Mouse (Mus musculus) adrenal gland (tissue): ENCODE measurements around the gene Entpd7.

Source experiments
- intact Hi-C: fragments of 180-260 bp; cut with DNase I; formaldehyde crosslinking; loops from one replicate; pipeline ENCODE4 v1.15.1; 2025

Entpd7 gene

GRCm38 (mm10) chr19:43720061-43720460, 30.6 kb downstream of the Entpd7 start:
- intact Hi-C loops: no loop called here

DNA sequence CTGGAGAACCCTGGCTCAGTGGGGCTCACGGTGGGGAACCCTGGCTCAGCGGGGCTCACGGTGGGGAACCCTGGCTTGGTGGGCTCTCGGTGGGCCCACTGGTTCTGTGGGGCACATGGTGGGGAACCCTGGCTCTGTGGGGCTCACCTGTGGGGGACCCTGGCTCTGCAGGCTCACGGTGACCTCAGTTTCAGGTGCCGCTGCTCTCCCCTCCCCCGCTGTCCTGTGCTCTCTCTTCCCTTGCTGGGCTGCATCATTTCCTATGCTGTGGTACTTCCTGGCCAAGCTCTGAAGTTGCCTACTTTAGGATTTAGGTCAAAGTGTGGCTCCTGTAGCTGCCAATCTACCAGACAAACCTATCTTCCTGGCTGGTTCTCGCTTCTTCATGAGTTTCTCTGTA, 33.4 kb downstream of the Entpd7 start:
- intact Hi-C loops: no loop called here

DNA sequence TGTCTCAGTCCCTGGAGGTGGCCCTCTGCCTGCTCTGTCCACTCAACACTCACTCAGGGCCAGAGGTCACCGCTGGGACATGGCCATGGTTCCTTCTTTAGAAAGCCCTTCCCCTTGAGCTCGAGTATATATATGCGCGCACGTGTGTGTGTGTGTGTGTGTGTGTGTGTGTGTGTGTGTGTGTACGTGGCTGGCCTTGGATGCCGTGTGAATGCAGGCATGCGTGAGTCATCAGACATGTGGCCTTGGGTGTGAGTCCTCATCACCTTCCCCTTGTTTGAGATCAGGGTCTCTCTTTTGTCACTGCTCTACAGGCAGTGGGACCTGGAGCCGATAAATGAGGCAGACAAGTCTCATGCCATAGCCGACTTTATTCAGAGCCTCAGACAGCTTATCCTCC, 34.0 kb downstream of the Entpd7 start:
- intact Hi-C loops: no loop called here

- intact Hi-C loops: no loop called here
Observed at GRCm38 (mm10) chr19:43724194-43724593, 34.7 kb downstream of the Entpd7 start.

- intact Hi-C loops: no loop called here
Observed at GRCm38 (mm10) chr19:43724821-43725220, 35.3 kb downstream of the Entpd7 start.

DNA sequence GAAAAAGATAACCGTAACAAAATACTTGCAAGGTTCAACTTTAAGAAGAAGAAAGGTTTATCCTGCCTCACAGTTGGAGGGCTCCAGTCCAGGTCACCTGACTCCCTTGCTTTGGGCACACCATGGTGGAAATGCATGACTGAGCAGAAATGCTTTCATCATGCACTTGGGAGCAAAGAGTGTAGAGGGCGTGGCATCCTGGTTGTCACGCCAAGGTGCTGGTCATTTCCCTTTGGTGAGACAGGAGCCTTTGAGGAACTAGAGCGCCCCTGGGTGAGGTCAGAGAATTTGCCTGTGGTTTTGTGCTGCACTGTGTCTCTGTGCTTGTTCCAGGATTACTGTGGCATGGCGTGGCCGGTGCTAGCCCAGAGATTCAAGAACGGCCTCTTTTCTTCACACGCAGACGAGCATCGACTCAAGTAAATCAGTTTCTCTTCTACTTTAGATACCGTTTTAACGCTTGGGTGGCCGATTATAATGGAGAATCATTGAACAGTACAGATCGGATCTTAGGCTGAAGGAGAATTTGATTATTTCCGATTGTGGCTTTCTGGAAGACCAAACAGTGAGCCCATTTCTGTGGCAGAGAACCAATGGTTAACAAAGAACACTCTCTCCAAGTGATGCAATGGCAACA, 37.2 kb downstream of the Entpd7 start:
- intact Hi-C loops: no loop called here

- intact Hi-C loops: no loop called here
Observed at GRCm38 (mm10) chr19:43729296-43730036, 40.0 kb downstream of the Entpd7 start.

GRCm38 (mm10) chr19:43730037-43730428, 40.6 kb downstream of the Entpd7 start:
- intact Hi-C loops: no loop called here

GRCm38 (mm10) chr19:43731157-43731556, 41.7 kb downstream of the Entpd7 start:
- intact Hi-C loops: no loop called here

- intact Hi-C loops: no loop called here
Observed at GRCm38 (mm10) chr19:43738409-43738808, 48.9 kb downstream of the Entpd7 start.

DNA sequence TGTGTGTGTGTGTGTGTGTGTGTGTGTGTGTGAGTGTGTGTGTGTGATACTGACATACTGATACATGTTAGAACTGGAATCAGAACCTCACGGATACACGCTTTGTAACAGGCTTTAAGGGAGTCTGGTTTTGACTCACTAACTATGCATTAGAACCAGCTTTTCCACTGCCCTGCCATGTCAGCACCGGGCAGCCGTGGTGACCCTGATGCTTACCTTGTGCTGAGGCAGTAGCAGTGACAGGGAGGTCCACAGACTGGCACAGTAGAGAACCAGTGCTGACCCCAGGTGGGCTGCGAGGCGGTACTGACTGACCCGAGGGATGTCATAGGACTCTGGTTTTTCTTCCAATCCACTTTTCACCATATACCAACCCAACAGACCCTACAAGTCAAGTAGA, 53.9 kb downstream of the Entpd7 start:
- intact Hi-C loops: no loop called here

DNA sequence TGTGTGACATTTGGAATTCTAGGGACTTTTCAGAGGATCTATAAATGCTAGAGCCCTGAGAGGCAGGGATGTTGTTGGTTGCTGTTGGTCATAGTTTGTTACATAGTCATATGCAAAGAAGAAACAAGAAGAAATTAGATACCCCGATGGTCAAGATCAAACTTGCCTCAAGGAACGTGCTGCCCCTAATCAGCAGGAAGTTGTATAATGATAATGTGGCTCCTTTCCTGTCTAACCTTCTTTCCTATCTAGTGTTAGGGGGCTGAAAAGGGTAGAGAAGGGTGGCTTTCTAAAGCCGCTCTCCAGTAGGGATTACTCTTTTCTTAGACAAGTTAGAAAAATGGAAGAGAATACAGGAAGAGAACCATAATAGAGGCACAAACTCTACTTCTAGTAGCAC, 56.3 kb downstream of the Entpd7 start:
- intact Hi-C loops: no loop called here

DNA sequence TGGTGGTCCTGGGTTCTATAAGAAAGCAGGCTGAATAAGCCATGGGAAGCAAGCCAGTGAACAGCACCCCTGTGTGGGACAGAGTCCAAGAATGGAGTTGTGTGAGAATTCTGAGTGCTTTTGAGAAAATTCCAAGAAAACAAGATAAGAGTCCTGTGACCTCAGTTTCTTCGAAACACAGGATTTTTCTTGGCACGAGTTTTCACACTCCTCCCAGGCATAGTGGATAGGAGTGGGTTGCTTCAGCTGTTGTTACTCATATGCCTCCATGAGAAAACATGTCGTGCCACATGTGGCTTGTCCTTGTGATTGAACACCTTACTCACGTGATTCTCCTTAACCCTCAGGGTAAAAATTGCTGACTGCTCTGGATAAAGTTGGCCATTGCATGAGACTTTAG, 58.4 kb downstream of the Entpd7 start:
- intact Hi-C loops: no loop called here

GRCm38 (mm10) chr19:43750008-43750407, 60.5 kb downstream of the Entpd7 start:
- intact Hi-C loops: loop anchor here (5.0 to 10.0 kb wide), 3 partner anchors 73 to 225 kb away; partner anchors contain the start of gene Got1

DNA sequence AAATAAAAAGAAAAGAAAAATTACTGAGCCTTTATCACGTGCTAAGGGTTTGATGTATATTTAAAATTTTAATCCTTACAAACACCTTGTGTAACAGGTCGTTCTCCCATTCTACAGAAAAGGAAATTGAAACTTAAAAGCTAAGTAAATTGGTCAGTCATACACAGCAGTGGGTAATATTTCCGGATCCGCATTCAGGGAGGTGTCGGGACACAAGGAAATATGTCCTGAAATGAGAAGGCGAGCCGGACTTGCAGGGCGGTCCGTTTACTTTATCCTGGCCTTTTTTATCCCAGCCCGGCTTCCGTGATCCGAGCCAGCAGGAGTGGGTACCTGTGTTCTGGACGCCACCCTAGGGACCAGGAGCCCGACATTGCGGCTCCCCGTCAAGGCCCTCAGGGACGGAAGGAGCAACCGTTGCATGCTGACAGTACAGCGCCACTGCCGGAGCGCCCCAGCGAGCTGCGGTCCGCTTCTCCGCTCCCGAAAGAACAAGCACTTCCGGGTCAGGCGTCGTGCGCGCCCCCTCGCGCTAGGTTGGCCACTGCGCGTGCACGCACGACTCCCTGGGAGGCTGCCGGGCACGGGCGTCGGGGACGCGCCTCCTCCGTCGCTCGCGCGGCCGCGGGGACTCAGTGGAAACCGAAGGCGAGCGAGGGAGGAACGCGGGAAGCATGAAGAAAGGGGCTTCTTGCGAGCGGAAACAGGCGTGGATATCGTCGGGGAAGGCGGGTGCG, 63.2 kb downstream of the Entpd7 start, which contains the start of the genes Cutc and Cox15:
Gene Cutc, plus strand, starts transcription at position 508 of the 737 bp plus-strand sequence.
Gene Cox15, minus strand, starts transcription at position 512 of the 737 bp plus-strand sequence.
- intact Hi-C loops: loop anchor here (5.0 to 10.0 kb wide), 3 partner anchors 75 to 228 kb away; partner anchors contain the start of gene Got1

GRCm38 (mm10) chr19:43753226-43753835, 63.9 kb downstream of the Entpd7 start:
- intact Hi-C loops: loop anchor here (5.0 to 10.0 kb wide), 3 partner anchors 76 to 229 kb away; partner anchors contain the start of gene Got1

DNA sequence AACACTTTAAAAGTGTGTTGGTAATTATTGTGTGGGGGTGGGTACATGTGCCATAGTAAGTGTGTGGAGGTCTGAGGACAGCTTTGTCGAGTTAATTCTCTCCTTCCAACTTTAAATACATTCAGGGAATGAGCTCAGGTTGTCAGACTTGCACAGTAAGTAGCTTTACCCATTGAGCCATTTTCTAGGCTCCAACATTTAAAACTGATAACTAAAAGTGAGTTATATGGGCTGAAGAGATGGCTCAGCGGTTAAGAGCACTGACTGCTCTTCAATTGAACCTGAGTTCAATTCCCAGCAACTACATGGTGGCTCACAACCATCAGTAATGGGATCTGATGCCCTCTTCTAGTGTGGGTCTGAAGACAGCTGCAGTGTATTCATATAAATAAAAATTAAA, 64.8 kb downstream of the Entpd7 start:
- intact Hi-C loops: loop anchor here (5.0 to 10.0 kb wide), 3 partner anchors 77 to 229 kb away; partner anchors contain the start of gene Got1

DNA sequence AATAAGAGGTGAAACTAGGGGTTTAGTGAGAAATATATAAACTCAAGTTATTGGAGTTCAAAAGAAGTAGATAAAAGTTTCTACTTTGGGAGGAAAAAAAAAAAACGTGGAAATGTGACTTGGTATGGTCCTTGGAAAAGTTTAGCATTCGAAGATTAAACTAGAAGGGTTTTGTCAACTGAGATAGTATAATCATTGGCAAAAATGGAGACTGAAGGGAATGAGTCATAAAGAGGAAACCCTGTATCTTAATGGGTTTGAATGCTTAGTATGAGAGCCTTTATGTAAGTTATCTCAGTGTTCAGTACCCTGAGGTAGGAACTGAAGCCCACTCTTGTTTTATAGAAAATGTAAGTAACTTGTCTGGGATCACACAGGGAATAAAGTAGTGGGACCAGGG, 65.4 kb downstream of the Entpd7 start:
- intact Hi-C loops: loop anchor here (5.0 to 10.0 kb wide), 3 partner anchors 78 to 230 kb away; partner anchors contain the start of gene Got1

DNA sequence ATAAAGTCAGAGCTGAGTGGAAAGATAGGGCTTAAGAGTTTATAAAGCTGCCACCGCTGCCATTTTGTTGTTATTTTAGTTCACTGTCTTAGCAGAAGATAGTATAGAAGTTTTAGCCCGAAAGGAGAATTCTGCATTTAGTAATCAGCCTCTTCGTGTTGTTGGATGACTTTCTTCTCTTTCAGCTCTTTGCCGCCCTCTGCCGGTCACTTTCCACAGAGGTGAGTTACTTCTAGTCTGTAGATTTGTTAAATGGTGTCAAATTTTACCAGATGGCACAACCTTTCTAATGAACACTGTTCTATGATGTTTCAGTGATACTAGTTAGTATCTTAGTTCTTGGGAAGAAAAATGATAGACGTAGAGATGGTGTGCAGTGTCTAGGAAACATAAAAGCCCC, 71.0 kb downstream of the Entpd7 start:
- intact Hi-C loops: loop anchor here (5.0 kb wide), 1 partner anchor 197 kb away; no protein-coding TSS in a partner anchor

DNA sequence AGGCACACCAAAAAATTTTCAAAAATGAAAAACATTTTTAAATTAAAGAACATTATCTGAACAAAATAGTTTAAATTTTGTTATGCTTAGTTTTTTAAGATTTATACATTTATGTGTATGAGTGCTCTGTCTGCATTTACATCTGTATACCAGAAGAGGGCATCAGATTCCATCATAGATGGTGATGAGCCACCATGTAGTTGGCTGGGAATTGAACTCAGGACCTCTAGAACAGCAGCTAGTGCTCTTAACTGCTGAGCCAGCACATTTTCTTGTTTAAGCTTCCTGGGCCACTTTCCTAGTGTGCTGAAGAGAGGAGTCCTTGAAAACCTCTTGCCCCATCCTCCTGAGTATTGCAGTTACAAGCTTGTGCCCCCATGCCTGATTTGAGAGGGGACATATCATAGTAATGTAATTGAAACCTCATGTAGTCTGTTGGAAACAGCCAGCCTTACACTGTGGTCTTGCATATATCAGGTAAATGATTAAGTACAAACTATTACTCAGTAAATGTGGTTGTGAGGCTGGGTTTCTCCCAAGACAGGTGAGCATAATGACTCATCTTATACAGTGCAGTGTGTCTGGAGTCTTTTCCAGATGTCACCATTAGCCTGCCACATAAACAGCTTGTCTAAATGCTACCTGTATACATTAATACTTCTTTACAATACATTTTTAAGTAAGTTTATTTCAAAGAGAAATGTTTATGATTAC, 72.2 kb downstream of the Entpd7 start:
- intact Hi-C loops: loop anchor here (5.0 kb wide), 1 partner anchor 196 kb away; no protein-coding TSS in a partner anchor
